Mouse (Mus musculus): ENCODE results near the gene Slc12a5. TPM values are rescaled to one million over a fixed set of nuclear protein-coding genes. Genes with fewer than 3 reads are reported as not detected.

Slc12a5 gene
- total and polyA plus RNA-seq, 2 experiments from 2014 or later, result 41.6 to 139 TPM

DNA sequence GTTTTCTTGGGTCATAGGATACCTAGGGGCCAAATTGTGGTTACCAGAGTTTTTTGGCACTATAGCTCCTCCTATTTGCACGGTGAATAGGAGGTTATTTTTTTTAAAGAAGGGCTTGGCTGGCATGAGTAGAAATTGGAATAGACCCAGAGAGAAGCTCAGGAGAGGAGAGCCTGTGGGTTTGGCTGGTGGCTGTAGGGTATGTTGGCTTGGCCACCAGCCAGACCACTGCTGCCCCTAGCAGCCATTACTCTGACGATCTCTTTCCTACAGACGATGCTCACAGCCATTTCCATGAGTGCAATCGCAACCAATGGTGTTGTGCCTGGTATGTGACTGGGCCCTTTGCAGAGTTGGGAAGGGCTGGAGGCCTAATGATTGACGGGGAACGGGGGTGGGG is 15.0 kb downstream of the Slc12a5 start:
- no peak for DNase-seq
- Histone ChIP-seq H3K4me1 (ENCODE audit: insufficient read depth) (peaks cover 8% of the 10 kb centered on the region; the same call in 1 of the 2 replicates), H3K27me3 (ENCODE audit: insufficient read depth, low read length) (no peaks in the 10 kb centered on the region; the same call in 1 of the 2 replicates), H3K4me2 (ENCODE audit: low read depth) (no peak overlapping the region), H3K36me3 (ENCODE audit: insufficient read depth) (no peaks in the 10 kb centered on the region), H3K9ac (no peak overlapping the region), H3K4me3 (ENCODE audit: low read depth, low read length) (no peak overlapping the region), H3K9me3 (ENCODE audit: low read length) (no peaks in the 10 kb centered on the region), H3K27ac (ENCODE audit: low read depth, low read length) (no peak overlapping the region)
- TF ChIP-seq CTCF (IDR thresholded peaks at IDR 0.05; ENCODE audit: low read depth), result no peak
- 64% methylated on average over 6 of the region's 6 CpGs for WGBS
- ATAC-seq, result no peak

DNA sequence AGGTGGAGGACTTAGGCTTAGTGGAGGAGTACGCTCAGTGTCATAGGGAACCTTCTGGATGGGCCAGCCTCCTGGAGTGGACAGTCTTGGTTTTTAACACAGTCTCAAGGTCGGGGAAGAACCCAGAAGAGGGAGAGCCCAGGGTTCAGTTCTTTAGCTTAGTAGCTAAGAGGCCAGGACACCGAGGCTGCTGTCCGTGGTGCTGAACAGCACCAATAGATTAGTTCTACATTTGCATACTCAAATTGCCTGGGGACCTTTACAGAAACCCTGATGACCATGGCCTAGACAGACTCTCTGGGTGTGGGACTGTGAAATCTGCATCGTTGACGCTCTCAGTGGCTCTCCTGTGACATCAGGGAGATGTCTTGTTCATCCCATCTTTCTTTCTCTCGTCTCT is 19.1 kb downstream of the Slc12a5 start:
- Histone ChIP-seq H3K36me3 (ENCODE audit: insufficient read depth) (peaks cover 6% of the 10 kb centered on the region; the same call in 1 of the 2 replicates), H3K4me1 (ENCODE audit: insufficient read depth) (no peaks in the 10 kb centered on the region), H3K4me3 (ENCODE audit: low read depth, low read length) (no peak overlapping the region), H3K9ac (no peak overlapping the region), H3K27ac (ENCODE audit: low read depth, low read length) (no peak overlapping the region), H3K4me2 (ENCODE audit: low read depth) (no peak overlapping the region), H3K9me3 (ENCODE audit: low read length) (no peaks in the 10 kb centered on the region), H3K27me3 (ENCODE audit: insufficient read depth, low read length) (no peaks in the 10 kb centered on the region)
- no peak for TF ChIP-seq CTCF (IDR thresholded peaks at IDR 0.05; ENCODE audit: low read depth)
- DNase-seq (no peak), ATAC-seq (no peak)
- WGBS, result 20% methylated on average over 7 of the region's 7 CpGs

DNA sequence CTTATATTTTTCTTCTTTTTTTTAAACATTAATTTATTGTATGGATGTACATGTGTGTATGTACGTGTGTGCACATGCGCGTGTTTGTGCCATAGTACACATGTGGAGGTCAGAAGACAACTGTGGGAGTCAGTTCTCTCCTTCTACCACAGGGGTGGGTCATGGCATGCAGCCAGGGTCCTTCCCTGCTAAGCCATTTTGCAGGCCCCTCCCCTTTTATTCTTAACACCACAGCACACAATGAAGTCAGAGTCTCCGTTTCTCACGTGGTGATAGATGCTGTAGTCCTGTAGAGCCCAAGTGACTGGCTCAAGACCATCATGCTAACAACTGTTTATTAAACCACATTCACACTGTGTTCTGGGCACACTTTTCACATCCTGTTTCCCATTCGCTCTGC is 25.4 kb downstream of the Slc12a5 start:
- Histone ChIP-seq H3K4me2 (ENCODE audit: low read depth) (no peak overlapping the region), H3K4me3 (ENCODE audit: low read depth, low read length) (no peak overlapping the region), H3K36me3 (ENCODE audit: insufficient read depth) (peaks cover 14% of the 10 kb centered on the region; the same call in 1 of the 2 replicates), H3K4me1 (ENCODE audit: insufficient read depth) (no peaks in the 10 kb centered on the region), H3K9me3 (ENCODE audit: low read length) (no peaks in the 10 kb centered on the region), H3K27ac (ENCODE audit: low read depth, low read length) (no peak overlapping the region), H3K9ac (no peak overlapping the region), H3K27me3 (ENCODE audit: insufficient read depth, low read length) (no peaks in the 10 kb centered on the region)
- TF ChIP-seq CTCF (IDR thresholded peaks at IDR 0.05; ENCODE audit: low read depth), result no peak
- no peak for DNase-seq
- WGBS, result 75% methylated on average over 6 of the region's 6 CpGs
- ATAC-seq, result no peak

DNA sequence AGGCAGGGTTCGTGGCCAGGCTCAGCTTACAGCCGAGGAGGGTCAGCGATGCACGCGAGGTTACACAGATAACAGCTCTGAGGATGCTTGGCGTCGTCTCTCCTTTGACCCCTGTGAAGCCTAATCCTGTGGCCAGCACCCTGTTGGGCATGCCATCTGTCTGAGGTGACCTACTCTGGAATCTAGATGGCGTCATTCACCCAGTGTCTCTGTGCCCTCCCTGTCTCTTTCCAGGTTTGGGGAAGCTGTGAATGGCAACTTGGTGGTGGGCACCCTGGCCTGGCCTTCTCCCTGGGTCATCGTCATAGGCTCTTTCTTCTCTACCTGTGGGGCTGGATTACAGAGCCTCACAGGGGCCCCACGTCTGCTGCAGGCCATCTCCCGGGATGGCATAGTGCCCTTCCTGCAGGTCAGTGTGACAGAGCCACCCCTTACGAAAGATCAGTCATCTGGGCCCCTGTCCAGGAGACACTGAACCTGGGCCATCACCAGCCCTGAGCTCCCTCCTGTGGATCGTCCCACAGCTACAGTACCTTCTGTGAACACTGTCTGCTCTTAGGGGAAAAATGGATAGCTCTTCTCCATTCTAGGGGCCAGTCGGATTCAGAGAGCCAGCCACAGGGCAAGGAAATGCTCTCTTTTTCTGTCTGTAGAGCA is 25.9 kb downstream of the Slc12a5 start:
- Histone ChIP-seq H3K9me3 (ENCODE audit: low read length) (no peaks in the 10 kb centered on the region), H3K27me3 (ENCODE audit: insufficient read depth, low read length) (no peaks in the 10 kb centered on the region), H3K9ac (no peak overlapping the region), H3K36me3 (ENCODE audit: insufficient read depth) (peaks cover 14% of the 10 kb centered on the region; the same call in 1 of the 2 replicates), H3K4me1 (ENCODE audit: insufficient read depth) (no peaks in the 10 kb centered on the region), H3K4me2 (ENCODE audit: low read depth) (no peak overlapping the region), H3K27ac (ENCODE audit: low read depth, low read length) (no peak overlapping the region), H3K4me3 (ENCODE audit: low read depth, low read length) (no peak overlapping the region)
- no peak for DNase-seq
- TF ChIP-seq CTCF (IDR thresholded peaks at IDR 0.05; ENCODE audit: low read depth), result no peak
- ATAC-seq, result no peak
- 80% methylated on average over 14 of the region's 14 CpGs for WGBS

DNA sequence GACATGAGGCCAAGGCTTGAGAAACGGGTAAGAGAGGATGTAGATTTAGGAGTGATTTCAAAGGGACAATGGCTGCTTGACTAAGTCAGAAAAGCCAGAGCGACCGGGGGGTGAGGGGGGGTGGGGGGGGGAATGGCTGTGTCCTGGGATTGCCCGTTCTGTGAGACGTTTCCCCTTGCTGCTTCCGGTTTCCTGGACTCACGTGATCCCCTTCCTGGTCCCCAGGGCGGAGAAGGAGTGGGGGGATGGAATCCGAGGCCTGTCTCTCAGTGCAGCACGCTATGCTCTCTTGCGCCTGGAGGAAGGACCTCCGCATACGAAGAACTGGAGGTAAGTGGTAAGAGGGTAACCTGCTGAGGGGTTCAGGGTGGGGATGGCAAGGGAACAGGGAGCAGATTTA is 28.2 kb downstream of the Slc12a5 start:
- ATAC-seq, result no peak
- WGBS, result 71% methylated on average over 13 of the region's 13 CpGs
- H3K4me3 ChIP-seq (ENCODE audit: low read depth, low read length), result no peak overlapping the region
- H3K9ac ChIP-seq, result no peak overlapping the region
- no peak for DNase-seq
- no peaks in the 10 kb centered on the region for H3K27me3 ChIP-seq (ENCODE audit: insufficient read depth, low read length)
- no peak overlapping the region for H3K27ac ChIP-seq (ENCODE audit: low read depth, low read length)
- no peak overlapping the region for H3K4me2 ChIP-seq (ENCODE audit: low read depth)
- no peak for TF ChIP-seq CTCF (IDR thresholded peaks at IDR 0.05; ENCODE audit: low read depth)
- peaks cover 12% of the 10 kb centered on the region; the same call in 1 of the 2 replicates for H3K36me3 ChIP-seq (ENCODE audit: insufficient read depth)
- H3K4me1 ChIP-seq (ENCODE audit: insufficient read depth), result no peaks in the 10 kb centered on the region
- H3K9me3 ChIP-seq (ENCODE audit: low read length), result no peaks in the 10 kb centered on the region

DNA sequence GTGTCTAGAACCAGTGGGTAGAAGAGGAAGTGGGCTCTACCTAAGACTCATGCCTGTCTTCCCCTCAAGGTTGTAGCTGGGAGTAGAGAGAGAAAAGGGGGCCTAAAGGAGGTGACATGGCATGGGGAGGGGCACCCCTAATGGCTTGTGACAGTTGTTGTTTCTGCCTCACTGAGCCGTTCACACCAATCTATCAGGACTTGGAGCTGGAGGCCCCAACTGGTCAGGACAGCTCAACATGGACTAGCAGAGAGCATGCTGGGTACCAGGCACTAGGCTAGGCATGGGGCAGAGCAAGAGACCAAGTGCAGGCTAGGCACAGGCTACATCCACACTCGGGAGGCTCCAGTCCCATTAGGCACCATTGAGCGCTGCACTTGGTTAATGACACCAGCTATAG is 30.5 kb downstream of the Slc12a5 start:
- Histone ChIP-seq H3K4me1 (ENCODE audit: insufficient read depth) (no peaks in the 10 kb centered on the region), H3K9ac (no peak overlapping the region), H3K27ac (ENCODE audit: low read depth, low read length) (no peak overlapping the region), H3K36me3 (ENCODE audit: insufficient read depth) (peaks cover 22% of the 10 kb centered on the region), H3K4me2 (ENCODE audit: low read depth) (no peak overlapping the region), H3K27me3 (ENCODE audit: insufficient read depth, low read length) (no peaks in the 10 kb centered on the region), H3K9me3 (ENCODE audit: low read length) (no peaks in the 10 kb centered on the region), H3K4me3 (ENCODE audit: low read depth, low read length) (no peak overlapping the region)
- DNase-seq, result no peak
- 80% methylated on average over 3 of the region's 3 CpGs for WGBS
- ATAC-seq, result no peak
- TF ChIP-seq CTCF (IDR thresholded peaks at IDR 0.05; ENCODE audit: low read depth), result no peak

DNA sequence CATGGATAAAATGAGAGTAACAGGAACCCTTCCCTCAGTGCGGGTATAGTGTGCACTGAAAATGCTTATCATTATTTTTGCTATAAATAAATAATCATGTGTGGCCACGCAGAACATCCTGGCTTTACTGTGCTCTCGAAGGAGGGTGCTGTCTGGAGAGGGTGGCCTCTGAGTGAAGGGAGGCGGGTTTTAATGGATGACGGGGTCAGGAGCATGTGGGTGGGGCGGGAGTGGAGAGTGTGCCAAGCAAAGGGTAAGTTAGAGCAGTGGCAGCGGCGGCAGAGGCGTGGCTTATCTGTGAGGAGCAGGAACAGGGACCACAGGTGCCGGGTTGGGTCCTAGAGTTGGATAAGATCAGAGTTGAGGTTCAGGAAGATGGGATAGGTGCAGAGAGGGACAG is 31.2 kb downstream of the Slc12a5 start:
- WGBS, result 47% methylated on average over 10 of the region's 10 CpGs
- Histone ChIP-seq H3K4me3 (ENCODE audit: low read depth, low read length) (no peak overlapping the region), H3K9me3 (ENCODE audit: low read length) (no peaks in the 10 kb centered on the region), H3K4me2 (ENCODE audit: low read depth) (no peak overlapping the region), H3K4me1 (ENCODE audit: insufficient read depth) (no peaks in the 10 kb centered on the region), H3K27ac (ENCODE audit: low read depth, low read length) (no peak overlapping the region), H3K27me3 (ENCODE audit: insufficient read depth, low read length) (no peaks in the 10 kb centered on the region), H3K9ac (no peak overlapping the region), H3K36me3 (ENCODE audit: insufficient read depth) (peaks cover 22% of the 10 kb centered on the region)
- ATAC-seq, result no peak
- TF ChIP-seq CTCF (IDR thresholded peaks at IDR 0.05; ENCODE audit: low read depth), result no peak
- no peak for DNase-seq
